Mouse (Mus musculus) hindbrain, embryonic 11.5 days (tissue): ENCODE measurements at regions not wholly inside any gene's neighbourhood (a gene's known extent, or its start where the extent isn't known, plus 50 kb on each side); places are given as distances from the start of the nearest gene placed in this dataset.

Experiments
- ATAC-seq: fragments of 200-750 bp; cut with Nextera tagmentation; 2 replicates; pipeline ENCODE4 v1.8.0; 2017; ENCODE audit warnings: mild to moderate bottlenecking, moderate TSS enrichment, moderate library complexity; ENCODE audit not compliant: low FRiP score
- DNase-seq: peaks from one replicate; pipeline ENCODE4 v3.0.0-alpha.2; 2015; ENCODE audit warnings: low spot score
- H3K27ac ChIP-seq: fragments of 300-500 bp; sonication (generic); 2 replicates; pipeline ENCODE4 v1.5.1; 2014; ENCODE audit warnings: mild to moderate bottlenecking, low read depth, low read length
- H3K27me3 ChIP-seq: fragments of 300-500 bp; sonication (generic); 2 replicates; pipeline ENCODE4 v1.6.1; 2014; ENCODE audit warnings: mild to moderate bottlenecking, low read length, moderate library complexity, mixed read lengths; ENCODE audit not compliant: control insufficient read depth, insufficient read depth
- H3K36me3 ChIP-seq: fragments of 300-500 bp; sonication (generic); 2 replicates; pipeline ENCODE4 v1.6.1; 2014; ENCODE audit warnings: mild to moderate bottlenecking, low read length, moderate library complexity, mixed read lengths; ENCODE audit not compliant: control insufficient read depth, insufficient read depth
- H3K4me1 ChIP-seq: fragments of 300-500 bp; sonication (generic); replicated peaks from 2 replicates; pipeline ENCODE4 v1.6.1; 2014; ENCODE audit warnings: low read length, mixed read lengths; ENCODE audit not compliant: control insufficient read depth, insufficient read depth
- H3K4me2 ChIP-seq: fragments of 300-500 bp; sonication (generic); replicated peaks from 2 replicates; pipeline ENCODE4 v1.6.1; 2014; ENCODE audit warnings: mild to moderate bottlenecking, low read depth, low read length
- H3K4me3 ChIP-seq: fragments of 300-500 bp; sonication (generic); 2 replicates; pipeline ENCODE4 v1.5.1; 2014; ENCODE audit warnings: low read depth, low read length
- H3K9ac ChIP-seq: fragments of 300-500 bp; sonication (generic); 2 replicates; pipeline ENCODE4 v1.6.1; 2014; ENCODE audit warnings: low read depth, low read length
- H3K9me3 ChIP-seq: fragments of 300-500 bp; sonication (generic); 2 replicates; pipeline ENCODE4 v1.6.1; 2016; ENCODE audit warnings: low read length; ENCODE audit not compliant: control insufficient read depth
- WGBS: fragments of 180-500 bp; shearing (Covaris S2); extraction: QIAGEN DNeasy Blood & Tissue Kit; methylation state at CpG from one replicate; pipeline ENCODE4 v1.1.7; 2014; 5-methylcytosine and 5-hydroxymethylcytosine counted together

GRCm38 (mm10) chr12:57969168-57969567 lies 242.4 kb upstream of the Sstr1 start:
- Histone ChIP-seq H3K9ac (no peak overlapping the region), H3K27ac (no peak overlapping the region), H3K4me3 (no peak overlapping the region), H3K27me3 (no peaks in the 10 kb centered on the region), H3K4me1 (no peaks in the 10 kb centered on the region), H3K36me3 (no peaks in the 10 kb centered on the region), H3K4me2 (no peak overlapping the region), H3K9me3 (no peaks in the 10 kb centered on the region)
- ATAC-seq (no peak), DNase-seq (no peak)
- WGBS: 86% methylated on average over 3 of the region's 3 CpGs

- Histone ChIP-seq H3K27ac (no peak overlapping the region), H3K4me2 (no peak overlapping the region), H3K4me1 (no peaks in the 10 kb centered on the region), H3K9me3 (no peaks in the 10 kb centered on the region), H3K27me3 (no peaks in the 10 kb centered on the region), H3K36me3 (no peaks in the 10 kb centered on the region), H3K4me3 (no peak overlapping the region), H3K9ac (no peak overlapping the region)
- 93% methylated on average over 4 of the region's 4 CpGs for WGBS
- DNase-seq (no peak), ATAC-seq (no peak)
Measured at GRCm38 (mm10) chr12:57970163-57970562, 241.4 kb upstream of the Sstr1 start.

DNA sequence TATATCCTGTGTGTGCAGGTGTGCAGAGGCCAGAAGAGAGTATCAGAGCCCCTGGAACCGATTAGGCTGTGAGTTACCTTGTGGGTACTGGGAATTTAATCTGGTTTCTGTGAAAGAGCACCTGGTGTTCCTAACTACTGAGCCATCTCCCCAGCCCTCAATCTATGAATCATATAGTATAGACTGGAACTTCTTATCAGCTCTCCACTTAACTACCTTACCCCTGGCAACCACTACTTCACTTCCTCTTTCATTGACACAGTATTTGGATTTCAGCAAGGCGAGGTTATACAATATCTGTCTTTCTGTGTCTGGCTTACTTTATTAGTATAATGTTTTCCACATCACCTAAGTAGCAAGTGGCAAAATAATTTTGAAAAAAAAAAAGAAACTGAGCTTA lies 239.1 kb upstream of the Sstr1 start:
- Histone ChIP-seq H3K27me3 (no peaks in the 10 kb centered on the region), H3K4me1 (no peaks in the 10 kb centered on the region), H3K4me2 (no peak overlapping the region), H3K36me3 (no peaks in the 10 kb centered on the region), H3K27ac (no peak overlapping the region), H3K9me3 (no peaks in the 10 kb centered on the region), H3K9ac (no peak overlapping the region), H3K4me3 (no peak overlapping the region)
- 82% methylated on average over 2 of the region's 2 CpGs for WGBS
- DNase-seq: no peak
- no peak for ATAC-seq
